Mouse (Mus musculus) brown adipose tissue, adult 24 weeks (tissue): ENCODE measurements around the gene Gm10663. TPM values are rescaled to one million over a fixed set of nuclear protein-coding genes. Genes with fewer than 3 reads are reported as not detected.

ENCODE experiments used
- H3K27ac ChIP-seq: fragments of 200-500 bp; replicated peaks from 2 replicates; pipeline ENCODE4 v1.5.1; 2012; ENCODE audit warnings: low read depth, mild to moderate bottlenecking, low read length
- H3K4me1 ChIP-seq: fragments of 200-500 bp; 2 replicates; pipeline ENCODE4 v1.6.1; 2012; ENCODE audit warnings: low read length, mixed read lengths; ENCODE audit not compliant: control insufficient read depth, insufficient read depth, insufficient read length
- H3K4me3 ChIP-seq: fragments of 200-500 bp; 2 replicates; pipeline ENCODE4 v1.5.1; 2012; ENCODE audit warnings: low read depth, mild to moderate bottlenecking, low read length, moderate library complexity; ENCODE audit not compliant: insufficient read depth
- polyA plus RNA-seq: library from polyadenylated mRNA; stranded (reverse); fragments of >200 nt; gene quantifications from 2 replicates; pipeline ENCODE4 v1.2.4, GENCODE M21; 2012; ENCODE audit not compliant: missing spikeins, insufficient read depth, insufficient read length

The Gm10663 gene
- polyA plus RNA-seq, 1 experiment, result not detected

DNA sequence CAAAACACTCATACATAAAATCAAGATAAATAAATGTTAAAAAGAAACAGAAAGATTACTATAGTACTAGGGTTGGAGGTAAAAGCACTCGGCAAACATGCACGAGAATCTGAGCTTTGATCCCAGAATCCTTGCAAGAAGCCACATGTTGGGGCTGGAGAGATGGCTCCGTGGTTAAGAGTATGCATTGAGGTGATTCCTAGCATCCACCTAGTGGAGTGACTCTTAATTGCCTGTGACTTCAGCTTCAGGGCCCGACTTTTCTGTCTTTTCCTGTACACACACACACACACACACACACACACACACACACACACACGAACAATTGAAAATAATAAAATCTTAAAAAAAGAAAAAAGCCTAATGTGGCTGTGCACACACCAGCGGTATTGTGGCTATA is 34.1 kb downstream of the Gm10663 start:
- no peak overlapping the region for H3K27ac ChIP-seq
- no peaks in the 10 kb centered on the region for H3K4me1 ChIP-seq
- no peak overlapping the region for H3K4me3 ChIP-seq

DNA sequence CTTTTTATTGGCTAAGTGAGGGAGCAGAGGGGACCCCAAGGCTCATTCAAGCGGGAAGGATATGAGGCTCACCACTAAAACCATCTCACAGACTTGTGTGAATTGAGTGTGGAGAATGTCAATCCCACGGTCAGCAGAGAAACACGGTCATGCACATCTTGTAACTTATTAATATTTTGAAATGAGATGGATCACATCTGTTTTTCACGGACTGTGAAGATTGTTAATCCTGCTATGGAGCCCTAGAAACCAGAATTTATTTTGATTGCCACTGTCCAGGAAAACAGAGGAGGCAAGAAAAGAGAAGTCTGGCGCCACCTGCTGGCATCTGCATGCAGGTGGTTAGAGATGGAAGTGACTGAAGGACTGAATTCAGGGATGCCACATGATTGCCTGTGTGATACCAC is 35.5 kb downstream of the Gm10663 start:
- no peak overlapping the region for H3K27ac ChIP-seq
- no peak overlapping the region for H3K4me3 ChIP-seq
- no peaks in the 10 kb centered on the region for H3K4me1 ChIP-seq

DNA sequence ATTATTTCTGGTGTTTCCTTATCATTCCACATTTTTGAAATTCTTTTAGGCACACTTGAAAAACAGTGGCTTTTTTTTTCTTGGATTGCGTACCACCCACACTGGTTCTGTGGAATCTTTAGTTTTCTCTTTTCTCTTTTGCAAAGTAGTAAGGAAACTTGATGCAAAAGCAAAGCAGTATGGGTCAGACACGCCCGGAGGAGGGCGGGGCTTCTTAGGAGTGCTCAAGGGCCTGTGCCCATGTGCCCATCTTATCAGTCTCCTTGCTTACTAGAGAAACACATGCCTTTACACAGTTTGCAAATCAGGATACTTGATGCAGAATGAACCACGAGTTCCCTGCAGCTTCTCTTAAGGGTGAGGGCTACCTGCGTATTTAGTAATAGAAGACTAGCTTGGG is 37.3 kb downstream of the Gm10663 start:
- Histone ChIP-seq H3K4me1 (no peaks in the 10 kb centered on the region), H3K4me3 (no peak overlapping the region), H3K27ac (no peak overlapping the region)

DNA sequence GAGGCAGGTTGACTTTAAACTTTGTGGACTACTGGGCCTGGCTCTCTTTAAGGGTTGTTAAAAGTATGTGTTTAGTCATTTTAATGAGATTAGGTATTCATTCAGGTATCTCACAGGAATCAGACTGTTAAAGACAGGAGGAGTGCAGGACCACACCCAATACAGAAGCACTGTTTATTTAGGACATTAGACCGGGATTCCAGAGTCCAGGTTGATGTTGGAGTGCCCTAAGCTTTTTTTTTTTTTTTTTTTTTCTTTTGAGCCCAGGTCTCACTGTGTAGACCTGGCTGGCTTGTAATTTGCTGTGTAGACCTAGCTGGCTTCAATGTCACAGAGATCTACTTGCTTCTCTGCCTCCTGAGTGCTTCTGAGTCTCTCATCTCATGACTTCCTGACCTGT is 51.2 kb downstream of the Gm10663 start:
- no peaks in the 10 kb centered on the region for H3K4me1 ChIP-seq
- no peak overlapping the region for H3K4me3 ChIP-seq
- H3K27ac ChIP-seq, result no peak overlapping the region

DNA sequence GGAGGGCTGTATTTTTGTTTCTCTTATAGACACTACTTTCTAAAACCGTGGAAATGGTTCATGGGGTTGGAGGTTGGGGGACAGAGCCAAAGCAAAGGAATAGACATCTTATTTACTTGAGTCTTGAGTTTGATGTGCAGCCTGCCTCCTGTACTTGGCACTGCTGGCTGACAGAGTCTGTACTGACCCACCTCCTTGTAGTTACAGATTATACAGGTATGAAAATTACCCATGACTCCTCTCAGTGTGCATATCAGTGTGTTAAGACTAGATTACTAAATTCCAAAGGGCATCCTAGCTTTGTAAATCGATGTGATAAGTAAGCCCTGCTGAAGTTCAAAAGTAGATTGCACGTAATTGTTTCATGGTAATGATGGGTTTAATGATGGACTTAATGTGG is 51.6 kb downstream of the Gm10663 start:
- Histone ChIP-seq H3K4me1 (no peaks in the 10 kb centered on the region), H3K4me3 (no peak overlapping the region), H3K27ac (no peak overlapping the region)

Other genes with a start within 250 kb of the Gm10663 start
- 21.9 and 30.3 TPM in 2 replicates for gene Klhl2, start 225.0 kb upstream of the Gm10663 start, polyA plus RNA-seq
- gene Tmem192, start 127.8 kb upstream of the Gm10663 start, polyA plus RNA-seq, result 29.4 and 47.0 TPM in 2 replicates
- not detected in 2 replicates for gene Trim75, start 87.2 kb upstream of the Gm10663 start, polyA plus RNA-seq
- not detected in 2 replicates for gene Trim61, start 56.5 kb upstream of the Gm10663 start, polyA plus RNA-seq
- gene Trim60, start 56.4 kb upstream of the Gm10663 start, polyA plus RNA-seq, result not detected in 2 replicates
- gene Apela, start 37.7 kb upstream of the Gm10663 start, polyA plus RNA-seq, result not detected in 2 replicates
- gene BC030870, start 54.5 kb downstream of the Gm10663 start, polyA plus RNA-seq, result not detected in 2 replicates